Mouse (Mus musculus) cerebellum, adult 18-20 months (tissue): Measurements from ENCODE around the gene Olfr91.
"Not testable (repeated sequence)": the region's sequence is repeated elsewhere in the genome, so short reads cannot be mapped to it uniquely, and the experiment has no call there.

Experiments
- DNase-seq, 2 experiments: peaks; one replicate each; pipeline ENCODE4 v3.0.0; 2021

The Olfr91 gene

DNA sequence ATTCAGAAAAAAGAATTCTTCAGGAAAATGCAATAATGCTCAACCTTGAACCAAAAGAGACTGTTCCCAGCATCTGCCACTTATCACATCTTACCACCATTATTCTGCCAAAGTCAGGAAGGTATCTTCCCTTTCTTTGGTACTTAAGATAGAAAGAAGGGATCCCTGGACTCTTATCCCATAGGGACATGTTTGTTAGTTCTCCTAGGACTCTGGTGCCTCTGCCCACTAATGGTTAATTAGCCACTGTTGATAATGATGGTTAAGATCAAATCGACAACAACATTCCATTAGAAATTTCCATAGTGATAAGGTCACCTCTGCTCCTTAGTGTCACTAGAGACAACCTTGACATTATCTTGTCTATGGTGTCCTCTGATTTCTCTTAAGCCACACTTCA, at the start of gene Olfr91:
TSS of gene Olfr91 (minus strand) at position 101 of the 400 bp plus-strand sequence.
- no peak for DNase-seq

- DNase-seq: not testable (repeated sequence)
Measured at GRCm38 (mm10) chr17:37131366-37131765, 33.3 kb upstream of the Olfr91 start.

GRCm38 (mm10) chr17:37119988-37120387, 21.9 kb upstream of the Olfr91 start, which contains the start of gene Olfr92:
Olfr92 (minus strand) TSS chr17:37120088.
- DNase-seq: no peak

DNA sequence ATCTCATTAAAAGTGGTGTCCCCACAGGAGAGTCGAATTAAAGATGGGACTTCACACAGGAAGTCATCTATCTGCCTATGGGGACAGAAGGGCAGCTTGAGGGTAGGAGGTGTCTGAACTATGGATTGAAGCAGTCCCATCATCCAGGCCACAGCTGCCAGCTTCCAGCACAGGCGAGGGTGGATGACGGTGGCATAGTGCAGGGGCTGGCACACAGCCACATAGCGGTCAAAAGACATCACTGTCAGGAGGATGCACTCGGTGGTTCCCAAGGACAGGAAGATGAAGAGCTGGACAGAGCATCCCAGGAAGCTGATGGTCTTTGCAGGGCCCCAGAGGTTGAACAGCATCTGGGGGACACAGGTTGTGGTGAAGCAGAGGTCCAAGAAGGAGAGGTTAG, 4.8 kb downstream of the Olfr91 start:
- no peak for DNase-seq

DNA sequence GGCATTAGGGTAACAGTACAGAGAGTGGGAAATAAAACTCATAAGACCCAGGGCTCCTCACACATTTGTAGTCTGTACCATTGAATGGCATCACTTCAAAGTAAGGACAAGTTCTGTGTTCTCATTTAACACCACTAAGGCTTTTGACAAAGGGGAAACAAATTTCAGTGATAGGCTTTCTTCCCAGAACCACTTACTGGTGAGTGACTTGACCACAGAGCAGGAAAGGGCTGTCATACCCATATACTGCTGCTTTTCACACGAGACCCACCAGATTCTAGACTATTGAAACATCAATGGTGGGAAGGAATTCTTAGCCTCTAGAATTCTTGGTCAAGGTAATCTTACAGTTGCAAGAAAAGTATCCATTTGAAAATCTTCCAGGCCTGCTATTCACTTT, 5.9 kb downstream of the Olfr91 start:
- DNase-seq: no peak

- DNase-seq: no peak
Measured at GRCm38 (mm10) chr17:37088399-37088798, 9.7 kb downstream of the Olfr91 start, which contains the start of gene Olfr90. Olfr90 (minus strand) TSS chr17:37088499.

- DNase-seq: no peak
Measured at GRCm38 (mm10) chr17:37085545-37085944, 12.5 kb downstream of the Olfr91 start.

DNA sequence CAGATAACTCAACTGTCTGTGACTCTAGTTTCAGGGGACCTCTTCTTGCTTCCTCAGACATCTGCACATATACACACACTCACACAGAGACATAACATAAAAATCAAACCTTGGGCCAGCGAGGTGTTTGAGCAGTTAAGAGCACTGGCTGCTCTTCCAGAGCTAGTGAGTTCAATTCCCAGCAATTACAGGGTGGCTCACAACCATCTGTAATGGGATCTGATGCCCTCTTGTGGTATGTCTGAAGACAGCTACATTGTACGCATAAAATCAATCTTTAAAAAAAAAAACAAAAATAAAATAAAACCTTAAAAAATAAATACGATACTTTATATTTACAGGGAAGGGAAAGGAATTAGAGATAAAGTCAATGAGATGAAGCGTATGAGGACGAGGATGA, 13.4 kb downstream of the Olfr91 start:
- DNase-seq: no peak

DNA sequence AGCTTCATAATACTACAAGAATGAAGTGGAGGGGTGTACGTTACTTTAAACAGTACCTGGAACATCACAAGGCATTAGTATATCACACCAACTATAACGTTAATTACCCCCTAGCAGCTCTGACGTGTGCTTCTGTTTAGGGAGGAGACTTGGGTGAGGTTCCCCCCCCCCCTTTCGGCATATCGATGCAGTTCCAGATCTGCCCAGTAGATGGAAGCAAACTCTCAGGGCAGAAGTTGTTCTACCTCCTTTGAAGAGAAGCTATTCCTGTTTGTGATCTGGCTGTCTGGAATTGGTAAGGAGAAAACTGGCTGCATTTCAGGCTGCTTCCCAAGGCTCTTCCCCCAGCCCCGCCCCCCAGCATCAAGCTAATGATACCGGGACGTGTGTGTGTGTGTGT, 14.8 kb downstream of the Olfr91 start:
- DNase-seq: peak; percentile 45 to 56

DNA sequence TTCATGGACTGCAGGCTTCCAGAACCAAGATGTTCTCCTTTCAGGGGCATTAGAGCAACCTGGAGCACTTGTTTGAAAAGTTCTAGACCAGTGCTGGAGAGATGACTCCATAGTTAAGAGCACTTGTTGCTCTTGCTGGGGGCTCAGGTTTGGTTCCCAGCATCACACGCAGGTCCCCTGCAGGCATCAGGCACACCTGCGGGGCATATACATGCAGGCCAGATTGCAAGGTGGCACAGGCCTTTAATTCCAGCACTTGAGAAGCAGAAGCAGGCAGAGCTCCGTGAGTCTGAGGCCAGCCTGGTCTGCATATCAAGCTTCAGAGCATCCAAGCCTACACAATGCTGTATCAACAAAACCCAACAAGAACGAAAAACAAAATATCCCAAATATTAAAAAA, 16.4 kb downstream of the Olfr91 start:
- peak in 1 of 2 experiments; percentile 4 for DNase-seq

- peak in 1 of 2 experiments; percentile 1 for DNase-seq
Measured at GRCm38 (mm10) chr17:37080119-37080518, 18.0 kb downstream of the Olfr91 start.

DNA sequence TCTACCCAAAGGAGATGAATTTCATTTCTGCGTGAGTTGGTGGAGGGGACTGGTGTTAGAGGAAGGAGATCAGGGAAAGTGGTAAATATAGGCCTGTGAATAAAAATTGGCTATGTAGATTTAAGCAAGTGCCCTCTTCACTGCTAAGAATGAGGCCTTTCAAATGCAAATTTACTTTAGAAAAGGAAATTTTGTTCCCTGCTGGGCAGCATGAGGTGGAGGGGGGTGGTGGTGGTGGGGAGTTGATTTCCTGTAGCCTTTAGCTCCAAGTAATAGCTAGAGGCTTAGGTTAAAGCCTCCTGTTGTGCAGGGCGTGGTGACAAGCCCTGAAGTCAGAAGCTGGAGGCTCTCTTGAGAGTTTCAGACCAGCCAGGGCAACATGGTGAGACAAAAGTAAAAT, 19.1 kb downstream of the Olfr91 start:
- DNase-seq: peak in 1 of 2 experiments; percentile 1

GRCm38 (mm10) chr17:37078193-37078592, 19.9 kb downstream of the Olfr91 start:
- no peak for DNase-seq

GRCm38 (mm10) chr17:37075766-37076165, 22.3 kb downstream of the Olfr91 start:
- peak in 1 of 2 experiments; percentile 1 for DNase-seq

GRCm38 (mm10) chr17:37075181-37075580, 22.9 kb downstream of the Olfr91 start:
- DNase-seq: peak in 1 of 2 experiments; percentile 3

GRCm38 (mm10) chr17:37072730-37073276, 25.3 kb downstream of the Olfr91 start:
- peak in 1 of 2 experiments; percentile 0 for DNase-seq

DNA sequence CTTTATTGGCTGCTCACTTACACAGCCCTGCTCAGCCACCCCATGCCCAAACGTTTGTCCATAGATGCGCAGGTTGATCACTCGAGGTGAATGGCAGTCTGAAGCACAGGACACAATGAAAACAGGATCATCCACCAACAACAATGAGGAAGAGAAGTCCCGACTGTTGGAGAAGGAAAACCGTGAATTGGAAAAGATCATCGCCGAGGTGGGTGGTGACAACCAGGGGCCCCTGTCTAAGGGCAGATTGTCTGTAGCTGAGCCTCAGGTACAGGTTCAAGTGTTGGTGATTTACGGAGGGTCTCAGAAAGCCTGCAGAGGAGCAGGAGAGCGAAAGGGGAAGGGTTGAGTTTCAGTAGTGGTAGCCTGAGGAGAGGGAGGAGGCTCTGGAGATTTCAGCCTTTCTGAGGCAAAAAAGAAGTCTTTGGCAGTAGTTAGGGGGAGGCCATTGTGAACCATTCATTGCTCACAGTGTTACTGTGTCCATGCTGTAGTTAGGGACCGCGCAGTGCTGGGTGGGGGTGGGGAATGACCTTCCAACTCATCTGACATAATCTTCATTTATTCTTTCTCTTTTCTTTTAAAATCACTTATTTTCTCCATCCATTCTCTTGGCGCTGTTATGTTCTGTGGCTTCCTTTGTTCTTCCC, 25.9 kb downstream of the Olfr91 start:
- DNase-seq: no peak

GRCm38 (mm10) chr17:37070121-37070520, 28.0 kb downstream of the Olfr91 start:
- DNase-seq: peak in 1 of 2 experiments; percentile 1

GRCm38 (mm10) chr17:37067861-37068260, 30.2 kb downstream of the Olfr91 start:
- no peak for DNase-seq

- DNase-seq: no peak
Measured at GRCm38 (mm10) chr17:37065993-37066392, 32.1 kb downstream of the Olfr91 start.

GRCm38 (mm10) chr17:37063686-37064495, 34.2 kb downstream of the Olfr91 start:
- no peak for DNase-seq

- no peak for DNase-seq
Measured at GRCm38 (mm10) chr17:37063063-37063462, 35.0 kb downstream of the Olfr91 start.

GRCm38 (mm10) chr17:37062101-37062641, 35.9 kb downstream of the Olfr91 start:
- DNase-seq: no peak
